Mouse (Mus musculus): ENCODE data around the gene Fam89b.

Fam89b gene

DNA sequence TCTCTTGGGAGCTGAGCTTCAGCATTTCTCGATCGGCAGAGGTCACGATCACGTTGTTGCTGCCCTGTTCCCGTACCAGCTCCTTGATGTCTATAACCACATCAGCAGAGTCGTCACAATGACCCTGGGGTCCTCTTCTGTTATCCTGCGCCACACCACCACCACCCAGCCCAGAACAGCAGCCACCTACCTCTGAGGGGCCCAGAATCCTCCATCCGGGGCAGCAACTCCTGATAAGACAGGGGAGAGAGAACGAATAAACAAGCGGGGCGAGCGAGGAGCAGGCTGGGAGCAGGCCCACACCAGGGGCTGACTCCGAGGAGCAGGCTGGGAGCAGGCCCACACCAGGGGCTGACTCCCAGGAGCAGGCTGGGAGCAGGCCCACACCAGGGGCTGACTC lies 43.0 kb downstream of the Fam89b start:
- ATAC-seq (ENCODE audit: insufficient number of reproducible peaks, low FRiP score, low TSS enrichment): no peak

DNA sequence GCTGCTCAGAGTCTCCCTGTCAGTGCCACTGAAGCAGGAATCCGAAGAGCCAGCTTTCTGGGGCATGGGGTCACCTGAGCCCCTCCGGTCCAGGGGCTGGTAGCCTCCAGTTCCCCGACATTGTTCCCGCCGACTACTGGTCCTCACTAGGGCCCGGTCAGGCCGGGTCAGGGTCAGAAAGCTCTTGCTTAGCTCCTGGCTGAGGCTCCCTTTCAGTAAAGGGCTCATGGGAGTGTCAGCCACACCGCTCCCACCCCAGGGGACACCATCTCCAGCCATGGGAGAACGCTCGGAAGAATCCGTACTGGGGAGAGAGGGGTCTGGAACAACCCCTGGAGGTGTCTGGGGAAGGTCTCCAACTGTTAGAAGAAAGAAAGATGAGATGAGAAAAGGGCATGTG lies 43.6 kb downstream of the Fam89b start:
- no peak for ATAC-seq (ENCODE audit: insufficient number of reproducible peaks, low FRiP score, low TSS enrichment)

DNA sequence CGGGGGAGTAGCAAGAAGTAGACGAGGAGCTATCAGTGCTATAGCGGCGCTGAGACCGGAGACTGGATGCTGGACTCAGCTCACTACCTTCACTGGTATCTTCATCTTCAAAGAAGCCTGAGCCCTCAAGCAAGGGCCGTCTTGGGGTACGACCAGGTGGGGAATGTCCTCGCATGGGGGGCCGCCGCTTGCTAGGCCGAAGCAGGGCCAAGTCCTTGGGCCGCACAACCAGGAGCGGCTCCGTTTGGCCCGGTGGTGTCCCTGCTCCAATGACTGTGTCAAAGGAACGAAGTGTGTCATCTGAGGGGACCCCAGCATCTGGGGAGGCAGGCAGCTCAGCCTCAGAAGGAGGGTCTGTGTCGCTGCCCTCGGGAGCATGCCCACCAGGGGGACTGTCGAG lies 44.0 kb downstream of the Fam89b start:
- ATAC-seq (ENCODE audit: insufficient number of reproducible peaks, low FRiP score, low TSS enrichment): no peak

DNA sequence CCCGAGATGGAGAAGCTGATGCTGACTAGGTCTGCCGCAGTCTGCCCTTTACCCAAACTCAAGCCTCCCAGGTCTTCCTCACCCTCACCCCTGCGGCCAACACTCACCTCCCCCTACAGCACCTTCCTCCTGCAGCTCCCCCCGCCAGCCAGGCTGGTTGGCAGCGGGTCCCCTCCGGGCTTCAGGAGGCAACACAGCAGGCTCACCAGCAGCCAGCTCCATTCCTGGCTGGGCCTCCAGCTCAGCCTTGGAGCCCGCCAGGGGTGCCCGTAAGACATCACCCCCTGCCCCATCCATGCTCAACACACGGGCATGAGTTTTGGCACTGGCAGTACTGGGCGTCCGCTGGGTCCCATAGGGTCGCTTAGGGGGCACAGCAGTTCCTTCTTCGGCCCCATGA lies 44.5 kb downstream of the Fam89b start:
- no peak for ATAC-seq (ENCODE audit: insufficient number of reproducible peaks, low FRiP score, low TSS enrichment)

DNA sequence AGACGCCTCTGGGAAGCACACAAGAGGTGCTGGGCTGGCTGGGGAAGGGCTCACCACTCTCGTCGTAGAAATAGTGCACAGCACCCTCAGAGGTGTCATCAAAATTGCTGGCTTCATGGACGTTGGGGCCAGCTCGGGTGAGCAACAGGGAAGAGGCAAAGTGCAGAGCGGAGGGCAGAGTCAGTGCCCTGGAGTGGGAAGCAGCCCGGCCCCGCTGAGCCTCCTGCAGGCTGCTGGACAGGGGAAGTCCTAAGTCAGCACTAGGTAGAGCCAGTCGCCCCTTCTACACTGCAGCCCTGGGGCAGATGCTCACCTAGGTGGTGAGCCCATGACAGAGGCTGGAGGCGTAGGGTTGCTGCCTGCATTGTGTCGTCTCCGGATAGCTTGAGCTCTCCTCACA lies 45.2 kb downstream of the Fam89b start:
- ATAC-seq (ENCODE audit: insufficient number of reproducible peaks, low FRiP score, low TSS enrichment): no peak

DNA sequence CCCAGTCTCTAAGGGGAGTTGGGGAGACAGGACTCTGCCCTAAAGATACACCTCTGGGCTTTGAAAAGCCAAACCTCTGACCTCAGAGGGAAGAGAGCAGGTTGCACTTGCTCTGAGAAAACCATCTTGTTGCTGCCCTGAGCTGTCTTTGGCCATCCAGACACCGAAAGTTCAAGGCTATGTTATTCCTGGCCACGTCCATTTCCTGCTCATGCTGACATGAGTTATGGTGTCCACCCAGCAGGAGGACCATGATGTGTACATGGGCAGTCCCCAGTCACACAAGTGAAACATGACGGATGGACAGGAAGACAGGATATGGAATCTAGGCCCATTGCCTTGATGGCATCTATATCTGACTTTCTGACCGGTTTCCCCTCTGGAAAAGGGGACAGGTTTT lies 49.0 kb downstream of the Fam89b start:
- no peak for ATAC-seq (ENCODE audit: insufficient number of reproducible peaks, low FRiP score, low TSS enrichment)

Measured in cerebellum, adult (tissue).